ENCODE assay signal across 13 mouse cellular contexts in the genomic region with DNA sequence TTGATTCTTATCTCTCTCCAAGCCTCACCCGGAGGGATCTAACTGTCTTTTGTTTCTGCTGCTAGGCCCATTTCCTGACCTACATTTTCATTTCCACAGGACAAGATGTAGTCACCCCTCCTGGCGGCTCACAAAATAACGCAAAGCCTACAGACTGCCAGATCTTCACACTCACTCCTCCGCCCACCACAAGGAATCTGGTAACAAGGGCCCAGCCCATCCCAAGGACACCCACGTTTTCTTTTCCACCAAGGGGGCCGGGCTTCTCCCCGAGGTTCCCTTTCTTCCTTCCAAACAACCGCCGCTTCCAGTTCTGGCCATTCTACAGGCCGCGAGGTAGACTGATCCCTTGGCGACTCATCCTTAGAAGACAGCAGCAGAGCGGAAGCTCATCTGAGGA. TPM values are rescaled to one million over a fixed set of nuclear protein-coding genes. Genes with fewer than 3 reads are reported as not detected.
DNase-seq lines count a peak whose midpoint lies in the region; ATAC-seq and TF ChIP-seq lines count a peak whose summit lies in the region.
"Had no signal": no experiment of that assay in that cellular context is flagged by ENCODE, and none has a peak within 500 bp of the region (broad histone marks: within the 10 kb centered on the region; RNA-seq: fewer than 3 reads in every experiment).

No protein-coding gene starts in this region.

- H3K27me3 ChIP-seq in heart, adult 2 months (ENCODE audit: control insufficient read depth, insufficient read depth, low read length) = no peaks in the 10 kb centered on the region
- no peaks in the 10 kb centered on the region for H3K27me3 ChIP-seq in heart, embryonic 10.5 days (ENCODE audit: insufficient read depth, poor library complexity, severe bottlenecking)
- no peaks in the 10 kb centered on the region for H3K27me3 ChIP-seq in hindbrain, embryonic 10.5 days (ENCODE audit: insufficient read depth, poor library complexity, severe bottlenecking)
- no peaks in the 10 kb centered on the region for H3K27me3 ChIP-seq in liver, embryonic 12.5 days (replicated peaks)
- H3K27me3 ChIP-seq: limb, embryonic 15.5 days had no signal

- H3K4me1 ChIP-seq in heart, adult 2 months (ENCODE audit: control insufficient read depth, insufficient read depth, low read length) = no peaks in the 10 kb centered on the region
- no peaks in the 10 kb centered on the region for H3K4me1 ChIP-seq in heart, embryonic 10.5 days
- 0 out of 2 replicates have a peak, but pooled peaks cover 2% of the 10 kb centered on the region for H3K4me1 ChIP-seq in olfactory bulb, adult 2 months (ENCODE audit: control insufficient read depth, insufficient read depth, low read length)
- no peaks in the 10 kb centered on the region for H3K4me1 ChIP-seq in hindbrain, embryonic 10.5 days (replicated peaks)
- H3K4me1 ChIP-seq in liver, embryonic 12.5 days = no peaks in the 10 kb centered on the region
- H3K4me1 ChIP-seq: limb, embryonic 15.5 days had no signal

- TF ChIP-seq POLR2A in heart, adult 2 months (IDR thresholded peaks at IDR 0.05; ENCODE audit: insufficient read depth, low read depth, low read length) = no peak
- no peak for TF ChIP-seq POLR2A in olfactory bulb, adult 2 months (IDR thresholded peaks at IDR 0.05; ENCODE audit: insufficient read depth, low read depth, low read length)

- H3K4me3 ChIP-seq in heart, adult 2 months = no peak overlapping the region
- no peak overlapping the region for H3K4me3 ChIP-seq in heart, embryonic 10.5 days
- 0 out of 2 replicates have a peak overlapping the region, but pooled peaks have one; percentile 2 for H3K4me3 ChIP-seq in olfactory bulb, adult 2 months (ENCODE audit: insufficient read depth, low read depth, low read length)
- H3K4me3 ChIP-seq in hindbrain, embryonic 10.5 days = no peak overlapping the region
- no peak overlapping the region for H3K4me3 ChIP-seq in liver, embryonic 12.5 days
- H3K4me3 ChIP-seq: limb, embryonic 15.5 days had no signal

- H3K27ac ChIP-seq in heart, adult 2 months = no peak overlapping the region
- H3K27ac ChIP-seq in heart, embryonic 10.5 days = no peak overlapping the region
- no peak overlapping the region for H3K27ac ChIP-seq in olfactory bulb, adult 2 months (ENCODE audit: insufficient read depth, low read depth, low read length)
- H3K27ac ChIP-seq in hindbrain, embryonic 10.5 days = no peak overlapping the region
- H3K27ac ChIP-seq in liver, embryonic 12.5 days = no peak overlapping the region
- H3K27ac ChIP-seq: limb, embryonic 15.5 days had no signal

- H3K36me3 ChIP-seq in heart, adult 2 months (ENCODE audit: control insufficient read depth, insufficient read depth, low read length) = no peaks in the 10 kb centered on the region
- no peaks in the 10 kb centered on the region for H3K36me3 ChIP-seq in heart, embryonic 10.5 days
- H3K36me3 ChIP-seq in hindbrain, embryonic 10.5 days = no peaks in the 10 kb centered on the region
- H3K36me3 ChIP-seq in liver, embryonic 12.5 days = no peaks in the 10 kb centered on the region
- H3K36me3 ChIP-seq: G1E; limb, embryonic 15.5 days had no signal

- no peak overlapping the region for H3K4me2 ChIP-seq in liver, embryonic 12.5 days
- H3K4me2 ChIP-seq: limb, embryonic 15.5 days had no signal

- no peak for ATAC-seq in liver, embryonic 12.5 days
- ATAC-seq in megakaryocyte progenitor cell, adult 5-6 weeks (replicated peaks; ENCODE audit: poor library complexity) = no peak
- ATAC-seq: hindbrain, embryonic 16.5 days had no signal

- intact Hi-C loops in heart, adult 2 months (cut with DNase I) = no loop called here
- intact Hi-C loops in heart, postnatal 10 days (cut with DNase I) = no loop called here

- DNase-seq in heart, adult 2 months = peak; percentile 16 to 23
- DNase-seq in heart, embryonic 10.5 days (ENCODE audit: low spot score) = no peak
- peak; percentile 83 for DNase-seq in MN1 (ENCODE audit: low spot score)
- DNase-seq in heart, postnatal 10 days = peak; percentile 19 to 31
- DNase-seq in hindbrain, embryonic 10.5 days (ENCODE audit: low spot score) = no peak
- DNase-seq: cerebellum, adult 9-11 months; midbrain, embryonic 14.5 days had no signal

- H3K9ac ChIP-seq in heart, adult 2 months (ENCODE audit: low read depth, low read length) = no peak overlapping the region
- H3K9ac ChIP-seq in liver, embryonic 12.5 days = no peak overlapping the region
- H3K9ac ChIP-seq: limb, embryonic 15.5 days had no signal

- no peaks in the 10 kb centered on the region for H3K79me2 ChIP-seq in heart, adult 2 months (replicated peaks; ENCODE audit: control insufficient read depth, insufficient read depth, low read length)

- no peak for TF ChIP-seq CTCF in heart, adult 2 months (IDR thresholded peaks at IDR 0.05)
- no peak for TF ChIP-seq CTCF in olfactory bulb, adult 2 months (IDR thresholded peaks at IDR 0.05; ENCODE audit: insufficient read depth, low read depth, low read length)

- 61% methylated on average over 13 of the region's 13 CpGs for WGBS in heart, adult 2 months
- WGBS in heart, embryonic 10.5 days = 45% methylated on average over 13 of the region's 13 CpGs
- WGBS in olfactory bulb, adult 2 months = 32% methylated on average over 13 of the region's 13 CpGs
- WGBS in hindbrain, embryonic 10.5 days = 62% methylated on average over 13 of the region's 13 CpGs
- WGBS in liver, embryonic 12.5 days (ENCODE audit: insufficient replicate concordance) = 61% methylated on average over 13 of the region's 13 CpGs

- TF ChIP-seq EP300 in heart, adult 2 months (IDR thresholded peaks at IDR 0.05; ENCODE audit: insufficient read depth, low read depth, low read length) = no peak

- H3K9me3 ChIP-seq in heart, embryonic 10.5 days = peaks cover 5% of the 10 kb centered on the region; the same call in 1 of the 2 replicates
- H3K9me3 ChIP-seq in hindbrain, embryonic 10.5 days = peaks cover 11% of the 10 kb centered on the region
- H3K9me3 ChIP-seq in liver, embryonic 12.5 days (replicated peaks) = peaks cover 5% of the 10 kb centered on the region; the same call in 1 of the 2 replicates
- H3K9me3 ChIP-seq: G1E; limb, embryonic 15.5 days had no signal

RNA-seq across cellular contexts. Expression of a gene that starts 7.3 kb away (rescaled TPM):
- not detected for total RNA-seq in heart, adult 2 months (2021)
- not detected in 2 replicates for polyA plus RNA-seq in heart, adult 2 months (2012; rRNA removed)
- polyA plus RNA-seq in heart, embryonic 10.5 days (2016; fragmentation: Nextera tagmentation; extraction: Ambion mirVana) = not detected in 2 replicates
- not detected for total RNA-seq in heart, postnatal 10 days (2021)
- polyA plus RNA-seq in olfactory bulb, adult 2 months (2012; ENCODE audit: insufficient read depth, insufficient read length, low replicate concordance, missing spikeins) = not detected in 2 replicates
- polyA plus RNA-seq in hindbrain, embryonic 10.5 days (2016; fragmentation: Nextera tagmentation; extraction: Ambion mirVana) = not detected in 2 replicates
- not detected in 2 replicates for polyA plus RNA-seq in liver, embryonic 12.5 days (2016; fragmentation: Nextera tagmentation; extraction: Ambion mirVana)
- total RNA-seq in megakaryocyte progenitor cell, adult 5-6 weeks (2015) = not detected in 2 replicates
- total RNA-seq in megakaryocyte progenitor cell, adult 5-6 weeks (2017) = 0.54 TPM in 1 of 2 replicates, not detected in the other
- polyA plus RNA-seq: G1E had no signal

RNA-seq across cellular contexts. Expression of a gene that starts 31.7 kb away (rescaled TPM):
- 10 to 100 TPM; 26.9 to 33.0 TPM for total RNA-seq in heart, adult 2 months (2021)
- 21.8 and 41.1 TPM in 2 replicates for polyA plus RNA-seq in heart, adult 2 months (2012; rRNA removed)
- polyA plus RNA-seq in heart, embryonic 10.5 days (2016; fragmentation: Nextera tagmentation; extraction: Ambion mirVana) = 56.7 and 60.1 TPM in 2 replicates
- total RNA-seq in heart, postnatal 10 days (2021) = 10 to 100 TPM; 38.3 to 42.3 TPM
- not detected in 2 replicates for polyA plus RNA-seq in olfactory bulb, adult 2 months (2012; ENCODE audit: insufficient read depth, insufficient read length, low replicate concordance, missing spikeins)
- polyA plus RNA-seq in hindbrain, embryonic 10.5 days (2016; fragmentation: Nextera tagmentation; extraction: Ambion mirVana) = 59.2 and 62.9 TPM in 2 replicates
- polyA plus RNA-seq in liver, embryonic 12.5 days (2016; fragmentation: Nextera tagmentation; extraction: Ambion mirVana) = 44.0 and 45.8 TPM in 2 replicates
- total RNA-seq in megakaryocyte progenitor cell, adult 5-6 weeks (2015) = 54.4 and 56.0 TPM in 2 replicates
- 34.3 and 36.6 TPM in 2 replicates for total RNA-seq in megakaryocyte progenitor cell, adult 5-6 weeks (2017)

RNA-seq across cellular contexts. Expression of a gene that starts 49.1 kb away (rescaled TPM):
- total RNA-seq in heart, adult 2 months (2021) = 1 to 10 TPM; 3.5 to 4.0 TPM
- polyA plus RNA-seq in heart, adult 2 months (2012; rRNA removed) = 1.1 and 1.8 TPM in 2 replicates
- polyA plus RNA-seq in heart, embryonic 10.5 days (2016; fragmentation: Nextera tagmentation; extraction: Ambion mirVana) = 0.68 and 0.99 TPM in 2 replicates
- 1 to 10 TPM; 2.9 to 3.1 TPM for total RNA-seq in heart, postnatal 10 days (2021)
- polyA plus RNA-seq in olfactory bulb, adult 2 months (2012; ENCODE audit: insufficient read depth, insufficient read length, low replicate concordance, missing spikeins) = not detected in 2 replicates
- polyA plus RNA-seq in hindbrain, embryonic 10.5 days (2016; fragmentation: Nextera tagmentation; extraction: Ambion mirVana) = 0.34 and 0.77 TPM in 2 replicates
- polyA plus RNA-seq in liver, embryonic 12.5 days (2016; fragmentation: Nextera tagmentation; extraction: Ambion mirVana) = 0.25 and 0.35 TPM in 2 replicates
- total RNA-seq in megakaryocyte progenitor cell, adult 5-6 weeks (2015) = 0.07 TPM in 1 of 2 replicates, not detected in the other
- total RNA-seq in megakaryocyte progenitor cell, adult 5-6 weeks (2017) = 0.17 TPM in 1 of 2 replicates, not detected in the other

Comparison
In these comparisons a context has a peak if more than half of its experiments do, and no peak if none do; other contexts are left out.
1. DNase-seq: peak in heart, adult 2 months (2 of 2), MN1 (single experiment) and heart, postnatal 10 days (2 of 2); none in heart, embryonic 10.5 days (single experiment) and hindbrain, embryonic 10.5 days (single experiment).